Mouse (Mus musculus) heart, postnatal 25 days (tissue): ENCODE data around the gene Cox6b1. TPM values are rescaled to one million over a fixed set of nuclear protein-coding genes. Genes with fewer than 3 reads are reported as not detected.

ENCODE experiments used
- DNase-seq: peaks from one replicate; pipeline ENCODE4 v3.0.0; 2022; ENCODE audit warnings: low spot score
- intact Hi-C: fragments of 180-260 bp; cut with DNase I; formaldehyde crosslinking; loops from one replicate; pipeline ENCODE4 v1.15.1; 2025
- total RNA-seq, 2 experiments: library from RNA; stranded (reverse); gene quantifications; 2 replicates each; pipeline ENCODE4 v1.2.3; 2021

Gene Cox6b1
- total RNA-seq, result 1,000 to 10,000 TPM; 4,579 to 4,828 TPM

GRCm38 (mm10) chr7:30625530-30626384 lies at the start of gene Cox6b1:
Gene Cox6b1, minus strand, starts transcription at chr7:30626151.
- DNase-seq, result peak; percentile 80
- intact Hi-C loops, result loop anchor here (2.0 to 10.0 kb wide), 2 partner anchors 23 to 251 kb away; no protein-coding TSS in a partner anchor

GRCm38 (mm10) chr7:30671480-30671879 lies 45.5 kb upstream of the Cox6b1 start, which contains the start of gene Pmis2:
Gene Pmis2, minus strand, starts transcription at chr7:30671605.
- DNase-seq, result no peak
- intact Hi-C loops, result no loop called here

GRCm38 (mm10) chr7:30669229-30669628 lies 43.3 kb upstream of the Cox6b1 start:
- DNase-seq, result no peak
- intact Hi-C loops, result loop anchor here (5.0 kb wide), 2 partner anchors 58 to 82 kb away; partner anchors contain the start of genes Kmt2b and Tmem147

GRCm38 (mm10) chr7:30665321-30665720 lies 39.4 kb upstream of the Cox6b1 start:
- intact Hi-C loops, result loop anchor here (5.0 kb wide), 2 partner anchors 62 to 78 kb away; partner anchors contain the start of genes Kmt2b and Tmem147
- DNase-seq, result no peak

- DNase-seq, result peak; percentile 72
- intact Hi-C loops, result loop anchor here (5.0 kb wide), 2 partner anchors 63 to 77 kb away; partner anchors contain the start of genes Kmt2b and Tmem147
These were observed 38.7 kb upstream of the Cox6b1 start, which contains the start of gene Haus5 for GRCm38 (mm10) chr7:30664529-30665200. Gene Haus5, minus strand, starts transcription at chr7:30664994.

- peak; percentile 98 for DNase-seq
- intact Hi-C loops, result loop anchor here (2.0 to 5.0 kb wide), 2 partner anchors 23 to 77 kb away; partner anchors contain the start of genes Cox6b1 and Tmem147
These were observed 23.9 kb upstream of the Cox6b1 start, which contains the start of gene Rbm42 for GRCm38 (mm10) chr7:30649591-30650540. Gene Rbm42, minus strand, starts transcription at chr7:30650317.

- no peak for DNase-seq
- intact Hi-C loops, result no loop called here
These were observed 13.1 kb upstream of the Cox6b1 start for GRCm38 (mm10) chr7:30639083-30639482.

- intact Hi-C loops, result no loop called here
- no peak for DNase-seq
These were observed 10.4 kb upstream of the Cox6b1 start for GRCm38 (mm10) chr7:30636395-30636794.

GRCm38 (mm10) chr7:30635752-30636151 lies 9.8 kb upstream of the Cox6b1 start, which contains the start of gene Etv2:
Gene Etv2, minus strand, starts transcription at chr7:30635852.
- no peak for DNase-seq
- intact Hi-C loops, result no loop called here

GRCm38 (mm10) chr7:30634621-30635020 lies 8.7 kb upstream of the Cox6b1 start:
- no peak for DNase-seq

GRCm38 (mm10) chr7:30633762-30634412 lies 7.9 kb upstream of the Cox6b1 start:
- intact Hi-C loops, result no loop called here
- no peak for DNase-seq

More at GRCm38 (mm10) chr7:30634621-30635020, 8.7 kb upstream of the Cox6b1 start:
- intact Hi-C loops, result no loop called here

- no peak for DNase-seq
- intact Hi-C loops, result loop anchor here (10.0 kb wide), 1 partner anchor 254 kb away; no protein-coding TSS in a partner anchor
These were observed 3.1 kb upstream of the Cox6b1 start for GRCm38 (mm10) chr7:30629013-30629412.

- DNase-seq, result no peak
- intact Hi-C loops, result loop anchor here (2.0 to 10.0 kb wide), 2 partner anchors 22 to 252 kb away; no protein-coding TSS in a partner anchor
These were observed 696 bp upstream of the Cox6b1 start for GRCm38 (mm10) chr7:30626647-30627046.

- no peak for DNase-seq
- intact Hi-C loops, result no loop called here
These were observed 6.7 kb downstream of the Cox6b1 start for GRCm38 (mm10) chr7:30619202-30619601.

- intact Hi-C loops, result no loop called here
- no peak for DNase-seq
These were observed 7.3 kb downstream of the Cox6b1 start for GRCm38 (mm10) chr7:30618658-30619057.

- intact Hi-C loops, result no loop called here
- no peak for DNase-seq
These were observed 10.7 kb downstream of the Cox6b1 start for GRCm38 (mm10) chr7:30615049-30615760.

- intact Hi-C loops, result no loop called here
- no peak for DNase-seq
These were observed 11.5 kb downstream of the Cox6b1 start for GRCm38 (mm10) chr7:30614454-30614853.
